Mouse (Mus musculus): ENCODE data around the gene Osbpl5. TPM values are rescaled to one million over a fixed set of nuclear protein-coding genes. Genes with fewer than 3 reads are reported as not detected.

Gene Osbpl5
- polyA plus RNA-seq, 1 experiment from 2014 or later = 15.8 TPM

- ATAC-seq (ENCODE audit: insufficient read depth, low FRiP score, low TSS enrichment) (no peak), DNase-seq (ENCODE audit: low spot score) (no peak)
- 83% methylated on average over 7 of the region's 7 CpGs for WGBS
- no peak overlapping the region for H3K4me2 ChIP-seq (ENCODE audit: low read depth)
- peaks cover 7% of the 10 kb centered on the region for H3K36me3 ChIP-seq (ENCODE audit: control insufficient read depth, insufficient read depth, low read length)
- H3K9me3 ChIP-seq (ENCODE audit: control insufficient read depth, low read length) = no peaks in the 10 kb centered on the region
- no peak overlapping the region for H3K27ac ChIP-seq (ENCODE audit: low read depth, low read length)
- no peaks in the 10 kb centered on the region for H3K27me3 ChIP-seq (ENCODE audit: control insufficient read depth, insufficient read depth, low read length)
- H3K4me3 ChIP-seq (ENCODE audit: low read depth, low read length) = no peak overlapping the region
- H3K4me1 ChIP-seq (ENCODE audit: control insufficient read depth, insufficient read depth, low read length) = no peaks in the 10 kb centered on the region
- H3K9ac ChIP-seq (ENCODE audit: low read length) = no peak overlapping the region
Observed at GRCm38 (mm10) chr7:143709395-143709794, 47.4 kb downstream of the Osbpl5 start.

GRCm38 (mm10) chr7:143706697-143707438 is 49.9 kb downstream of the Osbpl5 start:
- Histone ChIP-seq H3K27ac (ENCODE audit: low read depth, low read length) (no peak overlapping the region), H3K9ac (ENCODE audit: low read length) (no peak overlapping the region), H3K4me3 (ENCODE audit: low read depth, low read length) (no peak overlapping the region), H3K9me3 (ENCODE audit: control insufficient read depth, low read length) (no peaks in the 10 kb centered on the region), H3K27me3 (ENCODE audit: control insufficient read depth, insufficient read depth, low read length) (no peaks in the 10 kb centered on the region), H3K4me2 (ENCODE audit: low read depth) (no peak overlapping the region), H3K36me3 (ENCODE audit: control insufficient read depth, insufficient read depth, low read length) (peaks cover 7% of the 10 kb centered on the region), H3K4me1 (ENCODE audit: control insufficient read depth, insufficient read depth, low read length) (no peaks in the 10 kb centered on the region)
- peak; percentile 93 for DNase-seq (ENCODE audit: low spot score)
- WGBS = 38% methylated on average over 7 of the region's 7 CpGs
- peak; percentile 53 for ATAC-seq (ENCODE audit: insufficient read depth, low FRiP score, low TSS enrichment)

- H3K9me3 ChIP-seq (ENCODE audit: control insufficient read depth, low read length) = no peaks in the 10 kb centered on the region
- no peak overlapping the region for H3K4me2 ChIP-seq (ENCODE audit: low read depth)
- no peak for ATAC-seq (ENCODE audit: insufficient read depth, low FRiP score, low TSS enrichment)
- no peaks in the 10 kb centered on the region; the same call in none of the 2 replicates for H3K36me3 ChIP-seq (ENCODE audit: control insufficient read depth, insufficient read depth, low read length)
- H3K4me3 ChIP-seq (ENCODE audit: low read depth, low read length) = no peak overlapping the region
- no peaks in the 10 kb centered on the region for H3K4me1 ChIP-seq (ENCODE audit: control insufficient read depth, insufficient read depth, low read length)
- H3K9ac ChIP-seq (ENCODE audit: low read length) = no peak overlapping the region
- no peak for DNase-seq (ENCODE audit: low spot score)
- WGBS = 61% methylated on average over 2 of the region's 2 CpGs
- no peaks in the 10 kb centered on the region for H3K27me3 ChIP-seq (ENCODE audit: control insufficient read depth, insufficient read depth, low read length)
- H3K27ac ChIP-seq (ENCODE audit: low read depth, low read length) = no peak overlapping the region
Observed at GRCm38 (mm10) chr7:143696140-143696539, 60.6 kb downstream of the Osbpl5 start.

- H3K9me3 ChIP-seq (ENCODE audit: control insufficient read depth, low read length) = no peaks in the 10 kb centered on the region
- no peak overlapping the region for H3K4me3 ChIP-seq (ENCODE audit: low read depth, low read length)
- ATAC-seq (ENCODE audit: insufficient read depth, low FRiP score, low TSS enrichment) (no peak), DNase-seq (ENCODE audit: low spot score) (no peak)
- H3K27ac ChIP-seq (ENCODE audit: low read depth, low read length) = no peak overlapping the region
- H3K9ac ChIP-seq (ENCODE audit: low read length) = no peak overlapping the region
- H3K27me3 ChIP-seq (ENCODE audit: control insufficient read depth, insufficient read depth, low read length) = no peaks in the 10 kb centered on the region
- no peak overlapping the region for H3K4me2 ChIP-seq (ENCODE audit: low read depth)
- 92% methylated on average over 7 of the region's 7 CpGs for WGBS
- H3K4me1 ChIP-seq (ENCODE audit: control insufficient read depth, insufficient read depth, low read length) = no peaks in the 10 kb centered on the region
- H3K36me3 ChIP-seq (ENCODE audit: control insufficient read depth, insufficient read depth, low read length) = no peaks in the 10 kb centered on the region; the same call in none of the 2 replicates
Observed at GRCm38 (mm10) chr7:143694550-143694949, 62.2 kb downstream of the Osbpl5 start.

GRCm38 (mm10) chr7:143692746-143693510 is 63.9 kb downstream of the Osbpl5 start:
- Histone ChIP-seq H3K27me3 (ENCODE audit: control insufficient read depth, insufficient read depth, low read length) (no peaks in the 10 kb centered on the region), H3K4me2 (ENCODE audit: low read depth) (no peak overlapping the region), H3K9ac (ENCODE audit: low read length) (no peak overlapping the region), H3K4me1 (ENCODE audit: control insufficient read depth, insufficient read depth, low read length) (no peaks in the 10 kb centered on the region), H3K9me3 (ENCODE audit: control insufficient read depth, low read length) (no peaks in the 10 kb centered on the region), H3K36me3 (ENCODE audit: control insufficient read depth, insufficient read depth, low read length) (no peaks in the 10 kb centered on the region; the same call in none of the 2 replicates), H3K4me3 (ENCODE audit: low read depth, low read length) (no peak overlapping the region), H3K27ac (ENCODE audit: low read depth, low read length) (no peak overlapping the region)
- DNase-seq (ENCODE audit: low spot score) (no peak), ATAC-seq (ENCODE audit: insufficient read depth, low FRiP score, low TSS enrichment) (no peak)
- 87% methylated on average over 12 of the region's 12 CpGs for WGBS

- no peak overlapping the region for H3K27ac ChIP-seq (ENCODE audit: low read depth, low read length)
- 89% methylated on average over 4 of the region's 4 CpGs for WGBS
- H3K36me3 ChIP-seq (ENCODE audit: control insufficient read depth, insufficient read depth, low read length) = no peaks in the 10 kb centered on the region; the same call in none of the 2 replicates
- no peaks in the 10 kb centered on the region for H3K4me1 ChIP-seq (ENCODE audit: control insufficient read depth, insufficient read depth, low read length)
- ATAC-seq (ENCODE audit: insufficient read depth, low FRiP score, low TSS enrichment) (no peak), DNase-seq (ENCODE audit: low spot score) (no peak)
- no peaks in the 10 kb centered on the region for H3K9me3 ChIP-seq (ENCODE audit: control insufficient read depth, low read length)
- H3K4me3 ChIP-seq (ENCODE audit: low read depth, low read length) = no peak overlapping the region
- H3K4me2 ChIP-seq (ENCODE audit: low read depth) = no peak overlapping the region
- H3K27me3 ChIP-seq (ENCODE audit: control insufficient read depth, insufficient read depth, low read length) = no peaks in the 10 kb centered on the region
- H3K9ac ChIP-seq (ENCODE audit: low read length) = no peak overlapping the region
Observed at GRCm38 (mm10) chr7:143691909-143692308, 64.9 kb downstream of the Osbpl5 start.

- Histone ChIP-seq H3K9ac (ENCODE audit: low read length) (no peak overlapping the region), H3K4me1 (ENCODE audit: control insufficient read depth, insufficient read depth, low read length) (no peaks in the 10 kb centered on the region), H3K36me3 (ENCODE audit: control insufficient read depth, insufficient read depth, low read length) (no peaks in the 10 kb centered on the region; the same call in none of the 2 replicates), H3K4me3 (ENCODE audit: low read depth, low read length) (no peak overlapping the region), H3K9me3 (ENCODE audit: control insufficient read depth, low read length) (no peaks in the 10 kb centered on the region), H3K27ac (ENCODE audit: low read depth, low read length) (no peak overlapping the region), H3K27me3 (ENCODE audit: control insufficient read depth, insufficient read depth, low read length) (no peaks in the 10 kb centered on the region), H3K4me2 (ENCODE audit: low read depth) (no peak overlapping the region)
- ATAC-seq (ENCODE audit: insufficient read depth, low FRiP score, low TSS enrichment) = no peak
- no peak for DNase-seq (ENCODE audit: low spot score)
- WGBS = 90% methylated on average over 5 of the region's 5 CpGs
Observed at GRCm38 (mm10) chr7:143691181-143691580, 65.6 kb downstream of the Osbpl5 start.

GRCm38 (mm10) chr7:143689946-143690345 is 66.8 kb downstream of the Osbpl5 start:
- Histone ChIP-seq H3K9me3 (ENCODE audit: control insufficient read depth, low read length) (no peaks in the 10 kb centered on the region), H3K27ac (ENCODE audit: low read depth, low read length) (no peak overlapping the region), H3K4me2 (ENCODE audit: low read depth) (no peak overlapping the region), H3K9ac (ENCODE audit: low read length) (no peak overlapping the region), H3K36me3 (ENCODE audit: control insufficient read depth, insufficient read depth, low read length) (no peaks in the 10 kb centered on the region; the same call in none of the 2 replicates), H3K4me1 (ENCODE audit: control insufficient read depth, insufficient read depth, low read length) (no peaks in the 10 kb centered on the region), H3K4me3 (ENCODE audit: low read depth, low read length) (no peak overlapping the region), H3K27me3 (ENCODE audit: control insufficient read depth, insufficient read depth, low read length) (0 out of 2 replicates have a peak, but pooled peaks cover 2% of the 10 kb centered on the region)
- 85% methylated on average over 4 of the region's 4 CpGs for WGBS
- ATAC-seq (ENCODE audit: insufficient read depth, low FRiP score, low TSS enrichment) = no peak
- no peak for DNase-seq (ENCODE audit: low spot score)

Measured in neural tube, embryonic 11.5 days (tissue).